Mouse (Mus musculus): ENCODE measurements around the gene Serpinb6c.
"Not testable (repeated sequence)": the region's sequence is repeated elsewhere in the genome, so short reads cannot be mapped to it uniquely, and the experiment has no call there.

The Serpinb6c gene

GRCm38 (mm10) chr13:33905176-33905954 is at the start of gene Serpinb6c:
Serpinb6c (minus strand) TSS chr13:33905708.
- no peak for DNase-seq (ENCODE audit: low read depth)

- no peak for DNase-seq (ENCODE audit: low read depth)
Measured at GRCm38 (mm10) chr13:33952947-33953346, 47.4 kb upstream of the Serpinb6c start.

- DNase-seq (ENCODE audit: low read depth), result no peak
Measured at GRCm38 (mm10) chr13:33952075-33952449, 46.6 kb upstream of the Serpinb6c start.

DNA sequence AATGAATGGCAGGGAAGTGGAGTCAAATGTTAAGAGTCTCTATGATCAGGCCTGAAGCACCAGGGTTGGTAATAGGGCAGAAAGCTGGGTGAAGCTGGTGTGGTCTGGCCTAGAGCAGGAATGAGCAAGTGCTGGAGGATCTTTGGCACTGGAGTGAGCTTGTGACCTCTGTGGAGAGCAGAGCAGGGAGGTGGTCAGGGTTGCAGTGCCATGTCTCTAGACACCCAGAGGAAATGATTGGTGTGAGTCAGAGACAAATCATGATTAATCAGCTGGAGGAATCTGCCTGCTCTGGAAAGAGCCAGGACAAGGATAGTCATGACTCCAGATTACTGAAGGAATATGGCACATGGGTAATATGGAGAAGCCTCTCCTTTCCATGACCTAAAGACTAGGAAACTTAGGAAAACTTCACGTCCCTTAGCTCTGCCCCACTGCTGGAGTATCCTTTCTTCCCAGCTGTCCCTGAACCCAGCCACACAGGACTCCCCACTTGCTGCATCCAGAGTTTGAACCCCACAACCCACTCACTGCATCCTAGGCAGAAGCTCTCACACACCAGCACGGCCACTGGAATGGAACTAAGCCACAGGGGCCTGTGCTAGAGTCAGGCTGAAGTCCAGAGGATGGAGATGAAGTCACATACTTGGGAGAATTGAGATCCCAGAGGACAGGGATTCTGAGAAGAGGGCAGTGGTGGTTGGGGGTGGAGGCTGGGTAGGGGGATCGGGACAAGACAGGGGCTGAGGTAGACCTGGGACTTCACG is 46.0 kb upstream of the Serpinb6c start:
- DNase-seq (ENCODE audit: low read depth), result no peak

GRCm38 (mm10) chr13:33942212-33942779 is 36.8 kb upstream of the Serpinb6c start:
- no peak for DNase-seq (ENCODE audit: low read depth)

DNA sequence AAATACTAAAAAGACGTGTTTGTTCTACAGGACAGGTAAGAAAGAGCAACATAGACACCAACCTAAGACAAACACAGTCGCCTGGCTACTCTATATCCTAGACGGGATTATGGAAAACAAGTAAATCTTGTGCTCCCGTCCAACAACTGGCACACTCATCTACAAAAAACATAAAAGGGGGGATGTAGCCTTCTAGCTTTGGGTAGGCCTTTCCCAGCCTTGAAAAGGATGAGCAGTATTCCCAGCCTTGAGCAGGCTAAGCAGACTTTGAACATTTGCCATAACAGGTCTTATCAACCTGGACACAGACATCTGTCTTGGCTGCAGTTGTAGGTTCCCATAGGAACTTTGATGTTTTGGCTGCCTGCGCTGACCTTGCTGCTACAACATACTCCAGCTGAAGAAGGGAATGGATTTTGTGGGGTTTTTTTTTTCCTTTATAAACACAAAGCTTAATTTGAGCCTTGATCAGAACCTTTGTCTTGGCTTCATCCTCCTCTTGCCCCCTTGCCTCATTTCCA is 35.8 kb upstream of the Serpinb6c start:
- no peak for DNase-seq (ENCODE audit: low read depth)

DNA sequence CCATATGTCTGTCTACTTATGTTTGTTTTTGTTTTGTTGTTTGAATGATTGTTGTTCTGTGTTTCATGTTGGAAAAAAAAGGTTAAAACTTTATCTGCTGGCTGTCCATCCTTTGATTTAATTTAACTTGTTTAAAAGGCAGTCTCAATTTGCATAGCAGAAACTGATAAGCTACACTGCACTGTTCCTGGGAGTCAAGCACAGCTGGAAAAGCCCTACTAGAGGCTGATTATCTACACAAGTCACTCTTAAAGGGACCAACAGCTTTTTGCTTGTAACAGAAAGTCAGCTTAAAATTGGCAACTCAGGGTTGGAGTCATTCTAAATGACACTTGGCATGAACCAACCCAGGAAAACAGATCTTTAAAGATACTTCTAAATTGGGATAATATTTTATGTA is 32.1 kb upstream of the Serpinb6c start:
- not testable (repeated sequence) for DNase-seq (ENCODE audit: low read depth)

DNA sequence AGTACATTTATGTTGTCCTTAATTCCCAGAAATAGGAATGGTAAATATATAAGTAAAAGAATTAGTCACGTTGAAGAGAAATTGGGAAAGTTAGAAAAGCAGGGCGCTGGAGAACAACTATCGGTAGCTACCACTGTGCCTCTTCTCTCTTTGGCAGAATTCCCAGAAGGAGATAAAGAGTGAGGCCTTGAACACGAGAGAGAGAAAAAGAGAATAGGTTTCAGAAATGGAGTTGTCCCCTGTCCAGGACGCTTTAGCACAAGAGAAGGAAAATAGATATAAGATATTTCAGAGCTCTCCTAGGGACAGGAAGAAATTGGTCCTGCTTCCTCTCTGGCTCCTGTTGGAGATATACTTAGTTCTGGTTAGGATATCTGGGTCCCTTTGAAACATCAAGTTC is 31.6 kb upstream of the Serpinb6c start:
- DNase-seq (ENCODE audit: low read depth), result no peak

DNA sequence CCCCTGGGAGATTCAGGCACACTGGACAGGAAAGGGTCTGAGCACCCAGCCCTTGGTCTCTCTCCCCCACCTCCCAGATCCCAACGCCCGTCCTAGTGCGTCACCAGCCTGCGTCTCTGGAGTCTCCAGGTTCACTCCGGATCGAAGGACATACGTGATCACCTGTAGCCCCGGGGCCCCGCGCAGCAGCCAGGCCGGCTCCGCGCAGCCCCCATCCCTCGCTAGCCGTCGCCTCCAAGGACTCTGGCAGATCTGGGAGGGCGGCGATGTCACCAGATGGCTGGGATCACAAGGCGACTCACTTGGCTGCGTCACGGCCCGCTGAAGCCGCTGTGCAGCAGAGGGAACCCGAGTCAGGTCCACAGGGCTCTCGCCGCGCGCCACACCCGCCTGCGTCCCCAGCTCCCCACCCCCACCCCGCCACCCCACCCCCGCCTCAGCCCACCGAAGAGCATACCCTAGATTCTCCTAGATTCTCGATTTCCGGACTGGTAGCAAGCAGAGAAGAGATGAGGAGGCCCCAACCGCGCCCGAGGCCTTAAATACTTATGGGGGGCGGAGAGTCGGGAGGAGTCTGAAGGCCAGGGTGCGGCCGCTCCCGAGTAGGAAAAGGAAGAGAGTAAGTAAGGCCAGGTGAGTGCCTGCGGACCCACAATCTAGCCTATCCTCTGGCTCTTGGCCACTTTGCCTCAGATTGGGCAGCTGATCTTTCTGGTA is 30.1 kb upstream of the Serpinb6c start:
- no peak for DNase-seq (ENCODE audit: low read depth)

DNA sequence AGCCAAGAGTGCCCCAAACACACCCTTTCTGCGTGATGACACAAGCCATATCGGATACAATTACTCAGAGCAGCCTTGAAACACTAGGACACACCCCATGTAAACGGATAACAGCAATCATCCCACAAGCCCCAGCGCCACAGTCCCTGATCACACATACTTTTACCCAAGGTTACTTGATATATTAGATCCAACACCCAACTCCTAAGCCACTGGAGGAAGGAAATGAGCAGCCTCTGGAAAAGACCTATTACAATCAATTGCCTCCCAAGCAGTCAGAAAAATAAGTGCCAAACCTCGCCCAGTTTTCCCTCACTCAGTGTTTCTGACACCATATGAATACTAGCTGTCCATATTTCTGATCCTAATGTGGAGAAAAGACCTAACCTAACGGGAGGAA is 29.2 kb upstream of the Serpinb6c start:
- no peak for DNase-seq (ENCODE audit: low read depth)

- no peak for DNase-seq (ENCODE audit: low read depth)
Measured at GRCm38 (mm10) chr13:33930912-33931311, 25.4 kb upstream of the Serpinb6c start.

DNA sequence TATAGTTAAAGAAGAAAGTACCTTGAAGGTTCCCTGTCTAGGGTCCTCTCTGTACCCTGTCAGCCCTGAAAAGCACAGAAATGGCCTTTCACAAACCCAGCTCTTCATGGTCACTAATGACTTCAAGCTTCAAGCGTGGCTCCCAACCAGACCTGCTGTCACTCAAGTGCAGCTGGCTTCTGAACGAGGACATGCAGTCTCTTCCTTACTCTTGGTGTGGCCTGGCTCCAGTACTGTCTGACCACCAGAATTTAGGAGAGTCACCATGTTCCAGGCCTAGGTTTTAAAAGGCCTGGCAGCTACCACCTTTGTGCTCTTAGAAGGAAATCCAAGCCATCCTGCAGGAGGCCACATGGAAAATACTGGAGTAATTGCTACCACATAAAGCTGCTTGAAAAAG is 24.8 kb upstream of the Serpinb6c start:
- DNase-seq (ENCODE audit: low read depth), result no peak

- DNase-seq (ENCODE audit: low read depth), result no peak
Measured at GRCm38 (mm10) chr13:33921699-33922098, 16.2 kb upstream of the Serpinb6c start.

DNA sequence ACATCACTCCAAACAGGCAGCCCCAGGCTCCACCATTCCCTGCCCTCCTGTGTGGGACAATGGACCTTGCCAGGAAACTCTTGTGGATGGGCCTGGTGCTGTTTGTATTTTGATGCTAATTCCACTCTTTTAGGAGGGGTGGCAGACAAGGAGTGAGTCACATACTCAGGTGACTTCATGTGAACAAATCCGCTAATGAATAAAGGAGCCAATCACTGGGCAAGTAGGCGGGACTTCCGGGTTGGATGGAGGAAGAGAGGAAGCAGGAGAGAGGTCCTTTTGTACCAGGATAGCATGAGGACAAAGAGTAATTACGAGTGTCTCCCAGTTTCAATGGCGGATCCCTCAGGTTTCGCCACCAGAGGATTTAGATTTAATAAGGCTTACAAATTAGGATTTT is 15.5 kb upstream of the Serpinb6c start:
- DNase-seq (ENCODE audit: low read depth), result no peak

DNA sequence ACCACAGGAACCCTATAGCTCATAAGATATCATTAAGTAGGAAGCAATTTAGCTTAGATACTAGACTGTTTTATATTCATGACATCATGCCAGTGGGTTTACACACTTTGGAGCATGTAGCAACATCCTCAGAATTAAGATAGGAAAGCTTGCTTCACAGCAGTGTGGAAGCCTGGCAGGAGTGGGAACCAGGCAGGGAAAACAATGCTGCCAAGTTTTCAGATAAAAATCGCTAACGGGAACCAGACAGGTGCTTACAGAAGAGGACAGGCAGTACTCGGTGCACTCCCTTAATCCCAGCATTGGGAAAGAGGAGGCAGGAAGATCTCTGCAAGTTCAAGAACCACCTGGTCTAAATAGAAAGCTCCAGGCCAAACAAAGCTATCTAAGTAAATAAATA is 1.3 kb upstream of the Serpinb6c start:
- DNase-seq (ENCODE audit: low read depth), result no peak

- no peak for DNase-seq (ENCODE audit: low read depth)
Measured at GRCm38 (mm10) chr13:33903290-33903689, 2.2 kb downstream of the Serpinb6c start.

- peak; percentile 7 for DNase-seq (ENCODE audit: low read depth)
Measured at GRCm38 (mm10) chr13:33894207-33894606, 11.3 kb downstream of the Serpinb6c start.

DNA sequence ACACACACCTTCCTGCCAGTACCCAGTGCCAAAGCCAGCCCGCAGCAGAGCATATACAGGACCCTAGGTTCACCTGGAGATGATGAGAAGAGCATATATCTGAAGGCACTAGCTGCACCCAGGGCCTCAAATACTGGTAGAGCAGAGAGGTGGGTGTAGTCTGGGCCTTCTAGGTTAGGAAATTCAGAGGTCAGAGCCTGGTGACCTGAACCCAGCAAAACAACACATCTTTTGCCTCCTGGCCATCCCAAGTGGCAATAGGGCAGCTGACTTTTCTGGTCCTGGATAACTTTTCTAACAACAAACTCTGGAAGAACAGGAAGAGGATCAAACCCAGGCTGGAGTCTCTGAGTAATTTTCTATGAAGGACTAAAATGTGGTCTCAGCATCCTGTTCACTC is 62.2 kb downstream of the Serpinb6c start, which contains the start of gene Serpinb6e:
Gene Serpinb6e (minus strand): TSS at position 101 of the 400 bp plus-strand sequence.
- DNase-seq (ENCODE audit: low read depth), result no peak

DNA sequence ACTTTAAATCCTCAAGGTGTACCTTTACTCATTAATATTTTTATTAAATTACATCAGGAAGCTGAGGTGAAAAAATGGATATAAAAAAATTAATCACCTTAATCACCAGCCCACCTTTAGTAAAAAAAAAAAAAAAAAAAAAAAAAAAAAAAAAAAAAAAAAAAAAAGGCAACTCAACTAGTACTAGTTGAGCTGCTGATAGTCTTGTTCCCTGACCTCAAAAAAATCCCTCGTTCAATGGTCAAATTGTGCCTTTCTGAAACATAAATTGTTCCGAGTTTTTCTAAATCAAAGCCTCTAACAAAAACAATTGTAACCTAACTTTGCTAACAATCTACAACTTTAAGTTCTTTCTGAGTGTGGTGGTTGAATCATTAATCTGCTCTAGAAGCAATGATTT is 74.8 kb downstream of the Serpinb6c start:
- DNase-seq (ENCODE audit: low read depth), result no peak
